Mouse (Mus musculus) lung, embryonic 16.5 days (tissue): Measurements from ENCODE around the gene Car8. TPM values are rescaled to one million over a fixed set of nuclear protein-coding genes. Genes with fewer than 3 reads are reported as not detected.
A peak's percentile ranks its signal among the peaks of the same experiment; 100 is the strongest.

ENCODE experiments used
- ATAC-seq: fragments of 200-750 bp; cut with Nextera tagmentation; 2 replicates; pipeline ENCODE4 v1.8.0; 2017; ENCODE audit warnings: low read depth, mild to moderate bottlenecking, moderate library complexity
- H3K27ac ChIP-seq: fragments of 300-500 bp; sonication (generic); 2 replicates; pipeline ENCODE4 v1.5.1; 2014; ENCODE audit warnings: mild to moderate bottlenecking, control low read depth, low read length
- H3K27me3 ChIP-seq: fragments of 300-500 bp; sonication (generic); 2 replicates; pipeline ENCODE4 v1.6.1; 2014; ENCODE audit warnings: low read depth, low read length, mixed read lengths; ENCODE audit not compliant: control insufficient read depth, insufficient read depth
- H3K36me3 ChIP-seq: fragments of 300-500 bp; sonication (generic); 2 replicates; pipeline ENCODE4 v1.6.1; 2014; ENCODE audit warnings: low read length; ENCODE audit not compliant: control insufficient read depth, insufficient read depth
- H3K4me1 ChIP-seq: fragments of 300-500 bp; sonication (generic); replicated peaks from 2 replicates; pipeline ENCODE4 v1.6.1; 2014; ENCODE audit warnings: low read length, mixed read lengths; ENCODE audit not compliant: control insufficient read depth, insufficient read depth
- H3K4me2 ChIP-seq: fragments of 300-500 bp; sonication (generic); 2 replicates; pipeline ENCODE4 v1.6.1; 2014; ENCODE audit warnings: low read depth, low read length, control low read depth
- H3K4me3 ChIP-seq: fragments of 300-500 bp; sonication (generic); 2 replicates; pipeline ENCODE4 v1.5.1; 2014; ENCODE audit warnings: mild to moderate bottlenecking, low read length, control low read depth
- H3K9ac ChIP-seq: fragments of 300-500 bp; sonication (generic); 2 replicates; pipeline ENCODE4 v1.6.1; 2014; ENCODE audit warnings: low read length, control low read depth
- H3K9me3 ChIP-seq: fragments of 300-500 bp; sonication (generic); 2 replicates; pipeline ENCODE4 v1.6.1; 2016; ENCODE audit warnings: low read length; ENCODE audit not compliant: control insufficient read depth
- WGBS: fragments of 180-500 bp; shearing (Covaris S2); extraction: QIAGEN DNeasy Blood & Tissue Kit; methylation state at CpG from one replicate; pipeline ENCODE4 v1.1.7; 2014; 5-methylcytosine and 5-hydroxymethylcytosine counted together
- polyA plus RNA-seq: library from polyadenylated mRNA; unstranded; fragments of >200 nt; fragmentation: Nextera tagmentation; extraction: Ambion mirVana; gene quantifications from 2 replicates; pipeline ENCODE4 v1.2.1, GENCODE M21; 2015

Gene Car8
- polyA plus RNA-seq, 1 experiment from 2014 or later, result 11.8 TPM

GRCm38 (mm10) chr4:8231291-8231871 lies 7.5 kb downstream of the Car8 start:
- no peak for ATAC-seq
- no peaks in the 10 kb centered on the region for H3K36me3 ChIP-seq
- no peaks in the 10 kb centered on the region; the same call in 1 of the 2 replicates for H3K4me1 ChIP-seq
- H3K27me3 ChIP-seq, result no peaks in the 10 kb centered on the region
- H3K4me2 ChIP-seq, result no peak overlapping the region
- WGBS, result 65% methylated on average over 5 of the region's 5 CpGs
- no peaks in the 10 kb centered on the region for H3K9me3 ChIP-seq
- H3K27ac ChIP-seq, result no peak overlapping the region
- H3K9ac ChIP-seq, result no peak overlapping the region
- H3K4me3 ChIP-seq, result no peak overlapping the region

GRCm38 (mm10) chr4:8229661-8230298 lies 9.1 kb downstream of the Car8 start:
- H3K27me3 ChIP-seq, result no peaks in the 10 kb centered on the region
- WGBS, result 69% methylated on average over 3 of the region's 3 CpGs
- no peak overlapping the region for H3K27ac ChIP-seq
- ATAC-seq, result no peak
- no peaks in the 10 kb centered on the region; the same call in 1 of the 2 replicates for H3K4me1 ChIP-seq
- H3K36me3 ChIP-seq, result no peaks in the 10 kb centered on the region
- H3K4me3 ChIP-seq, result no peak overlapping the region
- H3K4me2 ChIP-seq, result no peak overlapping the region
- no peaks in the 10 kb centered on the region for H3K9me3 ChIP-seq
- no peak overlapping the region for H3K9ac ChIP-seq

GRCm38 (mm10) chr4:8218941-8219340 lies 19.9 kb downstream of the Car8 start:
- WGBS, result 86% methylated on average over 8 of the region's 8 CpGs
- H3K9ac ChIP-seq, result no peak overlapping the region
- no peak overlapping the region for H3K27ac ChIP-seq
- H3K4me3 ChIP-seq, result no peak overlapping the region
- H3K36me3 ChIP-seq, result no peaks in the 10 kb centered on the region
- no peak overlapping the region for H3K4me2 ChIP-seq
- ATAC-seq, result no peak
- H3K9me3 ChIP-seq, result no peaks in the 10 kb centered on the region
- H3K27me3 ChIP-seq, result no peaks in the 10 kb centered on the region
- peaks cover 8% of the 10 kb centered on the region for H3K4me1 ChIP-seq

- ATAC-seq, result peak; percentile 76; the same call in 1 of the 2 replicates
- WGBS, result 4% methylated on average over 3 of the region's 3 CpGs
- no peak overlapping the region for H3K4me2 ChIP-seq
- H3K4me3 ChIP-seq, result no peak overlapping the region
- no peaks in the 10 kb centered on the region for H3K27me3 ChIP-seq
- H3K36me3 ChIP-seq, result no peaks in the 10 kb centered on the region
- H3K9me3 ChIP-seq, result no peaks in the 10 kb centered on the region
- peaks cover 8% of the 10 kb centered on the region for H3K4me1 ChIP-seq
- no peak overlapping the region for H3K27ac ChIP-seq
- no peak overlapping the region for H3K9ac ChIP-seq
Measured at GRCm38 (mm10) chr4:8218004-8218403, 20.8 kb downstream of the Car8 start.

- no peak for ATAC-seq
- Histone ChIP-seq H3K4me3 (no peak overlapping the region), H3K9me3 (no peaks in the 10 kb centered on the region), H3K4me1 (peaks cover 8% of the 10 kb centered on the region), H3K27ac (no peak overlapping the region), H3K9ac (no peak overlapping the region), H3K27me3 (no peaks in the 10 kb centered on the region), H3K36me3 (no peaks in the 10 kb centered on the region), H3K4me2 (no peak overlapping the region)
- 49% methylated on average over 5 of the region's 5 CpGs for WGBS
Measured at GRCm38 (mm10) chr4:8217272-8217671, 21.6 kb downstream of the Car8 start.

GRCm38 (mm10) chr4:8216551-8216950 lies 22.3 kb downstream of the Car8 start:
- 0 out of 2 replicates have a peak, but pooled peaks have one; percentile 10 for ATAC-seq
- Histone ChIP-seq H3K4me3 (no peak overlapping the region), H3K27ac (no peak overlapping the region), H3K36me3 (no peaks in the 10 kb centered on the region), H3K4me1 (peaks cover 8% of the 10 kb centered on the region), H3K4me2 (no peak overlapping the region), H3K9ac (no peak overlapping the region), H3K27me3 (no peaks in the 10 kb centered on the region), H3K9me3 (no peaks in the 10 kb centered on the region)
- WGBS, result 27% methylated on average over 6 of the region's 6 CpGs

- Histone ChIP-seq H3K27ac (no peak overlapping the region), H3K4me2 (no peak overlapping the region), H3K4me3 (no peak overlapping the region), H3K27me3 (no peaks in the 10 kb centered on the region), H3K4me1 (peaks cover 8% of the 10 kb centered on the region), H3K36me3 (no peaks in the 10 kb centered on the region), H3K9me3 (no peaks in the 10 kb centered on the region), H3K9ac (no peak overlapping the region)
- ATAC-seq, result no peak
- WGBS, result 64% methylated on average over 2 of the region's 2 CpGs
Measured at GRCm38 (mm10) chr4:8213661-8214060, 25.2 kb downstream of the Car8 start.

- peaks cover 7% of the 10 kb centered on the region for H3K4me1 ChIP-seq
- ATAC-seq, result no peak
- no peaks in the 10 kb centered on the region for H3K27me3 ChIP-seq
- H3K36me3 ChIP-seq, result no peaks in the 10 kb centered on the region
- WGBS, result 68% methylated on average over 8 of the region's 8 CpGs
- no peak overlapping the region for H3K4me2 ChIP-seq
- no peak overlapping the region for H3K4me3 ChIP-seq
- no peaks in the 10 kb centered on the region for H3K9me3 ChIP-seq
- no peak overlapping the region for H3K27ac ChIP-seq
- H3K9ac ChIP-seq, result no peak overlapping the region
Measured at GRCm38 (mm10) chr4:8212873-8213569, 25.8 kb downstream of the Car8 start.

- Histone ChIP-seq H3K9ac (no peak overlapping the region), H3K4me2 (no peak overlapping the region), H3K27me3 (no peaks in the 10 kb centered on the region), H3K4me3 (no peak overlapping the region), H3K27ac (no peak overlapping the region), H3K36me3 (no peaks in the 10 kb centered on the region), H3K9me3 (no peaks in the 10 kb centered on the region), H3K4me1 (peaks cover 6% of the 10 kb centered on the region)
- no peak for ATAC-seq
- 90% methylated on average over 2 of the region's 2 CpGs for WGBS
Measured at GRCm38 (mm10) chr4:8210452-8210851, 28.4 kb downstream of the Car8 start.
